Mouse (Mus musculus): ENCODE measurements around the gene Zfp202. TPM values are rescaled to one million over a fixed set of nuclear protein-coding genes. Genes with fewer than 3 reads are reported as not detected.

The Zfp202 gene
- polyA plus RNA-seq, 1 experiment from 2014 or later: 13.7 TPM

- Histone ChIP-seq H3K27me3 (replicated peaks) (no peaks in the 10 kb centered on the region), H3K4me3 (no peak overlapping the region), H3K9ac (no peak overlapping the region), H3K36me3 (replicated peaks) (no peaks in the 10 kb centered on the region), H3K9me3 (no peaks in the 10 kb centered on the region), H3K4me1 (peaks cover 9% of the 10 kb centered on the region; the same call in 1 of the 2 replicates), H3K4me2 (no peak overlapping the region), H3K27ac (no peak overlapping the region)
- WGBS: 69% methylated on average over 4 of the region's 4 CpGs
- no peak for ATAC-seq (replicated peaks)
Measured at GRCm38 (mm10) chr9:40224289-40224688, 32.2 kb downstream of the Zfp202 start.

- ATAC-seq (replicated peaks): peak; percentile 91
Measured at GRCm38 (mm10) chr9:40227874-40228789, 36.0 kb downstream of the Zfp202 start.

GRCm38 (mm10) chr9:40228804-40229331 is 36.8 kb downstream of the Zfp202 start:
- WGBS: 30% methylated on average over 6 of the region's 6 CpGs
- Histone ChIP-seq H3K9me3 (no peaks in the 10 kb centered on the region), H3K9ac (no peak overlapping the region), H3K4me1 (peaks cover 11% of the 10 kb centered on the region; the same call in 1 of the 2 replicates), H3K27ac (no peak overlapping the region), H3K4me2 (no peak overlapping the region), H3K36me3 (replicated peaks) (no peaks in the 10 kb centered on the region), H3K27me3 (replicated peaks) (no peaks in the 10 kb centered on the region), H3K4me3 (no peak overlapping the region)
- no peak for ATAC-seq (replicated peaks)

More at GRCm38 (mm10) chr9:40227874-40228789, 36.0 kb downstream of the Zfp202 start:
- H3K4me1 ChIP-seq: peaks cover 11% of the 10 kb centered on the region; the same call in 1 of the 2 replicates
- H3K4me2 ChIP-seq: no peak overlapping the region
- 64% methylated on average over 10 of the region's 10 CpGs for WGBS
- no peaks in the 10 kb centered on the region for H3K36me3 ChIP-seq (replicated peaks)
- no peaks in the 10 kb centered on the region for H3K27me3 ChIP-seq (replicated peaks)
- H3K27ac ChIP-seq: no peak overlapping the region
- H3K9me3 ChIP-seq: no peaks in the 10 kb centered on the region
- H3K4me3 ChIP-seq: no peak overlapping the region
- no peak overlapping the region for H3K9ac ChIP-seq

GRCm38 (mm10) chr9:40229479-40229878 is 37.4 kb downstream of the Zfp202 start:
- no peak for ATAC-seq (replicated peaks)
- peaks cover 11% of the 10 kb centered on the region; the same call in 1 of the 2 replicates for H3K4me1 ChIP-seq
- H3K36me3 ChIP-seq (replicated peaks): no peaks in the 10 kb centered on the region
- no peak overlapping the region for H3K4me2 ChIP-seq
- H3K27me3 ChIP-seq (replicated peaks): no peaks in the 10 kb centered on the region
- no peaks in the 10 kb centered on the region for H3K9me3 ChIP-seq
- WGBS: 48% methylated on average over 5 of the region's 5 CpGs
- H3K9ac ChIP-seq: no peak overlapping the region
- no peak overlapping the region for H3K27ac ChIP-seq
- H3K4me3 ChIP-seq: no peak overlapping the region

GRCm38 (mm10) chr9:40231019-40231418 is 38.9 kb downstream of the Zfp202 start:
- Histone ChIP-seq H3K27ac (no peak overlapping the region), H3K9ac (no peak overlapping the region), H3K27me3 (replicated peaks) (no peaks in the 10 kb centered on the region), H3K36me3 (replicated peaks) (no peaks in the 10 kb centered on the region), H3K9me3 (no peaks in the 10 kb centered on the region), H3K4me2 (no peak overlapping the region), H3K4me1 (peaks cover 11% of the 10 kb centered on the region; the same call in 1 of the 2 replicates), H3K4me3 (no peak overlapping the region)
- ATAC-seq (replicated peaks): no peak
- WGBS: 82% methylated on average over 3 of the region's 3 CpGs

- H3K9ac ChIP-seq: no peak overlapping the region
- no peak overlapping the region for H3K27ac ChIP-seq
- no peaks in the 10 kb centered on the region for H3K9me3 ChIP-seq
- WGBS: 53% methylated on average over 10 of the region's 10 CpGs
- ATAC-seq (replicated peaks): no peak
- H3K27me3 ChIP-seq (replicated peaks): no peaks in the 10 kb centered on the region
- peaks cover under 1% of the 10 kb centered on the region; the same call in 1 of the 2 replicates for H3K4me1 ChIP-seq
- H3K4me3 ChIP-seq: no peak overlapping the region
- no peaks in the 10 kb centered on the region for H3K36me3 ChIP-seq (replicated peaks)
- H3K4me2 ChIP-seq: no peak overlapping the region
Measured at GRCm38 (mm10) chr9:40234233-40235072, 42.3 kb downstream of the Zfp202 start.

GRCm38 (mm10) chr9:40235220-40235619 is 43.1 kb downstream of the Zfp202 start:
- ATAC-seq (replicated peaks): no peak
- Histone ChIP-seq H3K27me3 (replicated peaks) (no peaks in the 10 kb centered on the region), H3K4me2 (no peak overlapping the region), H3K4me1 (no peaks in the 10 kb centered on the region), H3K9ac (no peak overlapping the region), H3K27ac (no peak overlapping the region), H3K36me3 (replicated peaks) (no peaks in the 10 kb centered on the region), H3K9me3 (no peaks in the 10 kb centered on the region), H3K4me3 (no peak overlapping the region)
- WGBS: 82% methylated on average over 7 of the region's 7 CpGs

- no peak overlapping the region for H3K4me2 ChIP-seq
- no peak overlapping the region for H3K27ac ChIP-seq
- H3K27me3 ChIP-seq (replicated peaks): no peaks in the 10 kb centered on the region
- H3K4me1 ChIP-seq: peaks cover 16% of the 10 kb centered on the region
- WGBS: 20% methylated on average over 4 of the region's 4 CpGs
- no peaks in the 10 kb centered on the region for H3K36me3 ChIP-seq (replicated peaks)
- no peak overlapping the region for H3K9ac ChIP-seq
- no peak for ATAC-seq (replicated peaks)
- no peaks in the 10 kb centered on the region for H3K9me3 ChIP-seq
- no peak overlapping the region for H3K4me3 ChIP-seq
Measured at GRCm38 (mm10) chr9:40239749-40240148, 47.6 kb downstream of the Zfp202 start.

GRCm38 (mm10) chr9:40240311-40240710 is 48.2 kb downstream of the Zfp202 start:
- H3K9ac ChIP-seq: no peak overlapping the region
- H3K27ac ChIP-seq: no peak overlapping the region
- no peaks in the 10 kb centered on the region for H3K36me3 ChIP-seq (replicated peaks)
- WGBS: 28% methylated on average over 5 of the region's 5 CpGs
- no peak overlapping the region for H3K4me3 ChIP-seq
- H3K27me3 ChIP-seq (replicated peaks): no peaks in the 10 kb centered on the region
- H3K9me3 ChIP-seq: no peaks in the 10 kb centered on the region
- no peak overlapping the region for H3K4me2 ChIP-seq
- peaks cover 18% of the 10 kb centered on the region for H3K4me1 ChIP-seq
- ATAC-seq (replicated peaks): no peak

GRCm38 (mm10) chr9:40241223-40241801 is 49.2 kb downstream of the Zfp202 start:
- no peaks in the 10 kb centered on the region for H3K9me3 ChIP-seq
- no peaks in the 10 kb centered on the region for H3K27me3 ChIP-seq (replicated peaks)
- H3K9ac ChIP-seq: peak overlapping the region; percentile 45
- peak overlapping the region; percentile 87 for H3K27ac ChIP-seq
- H3K36me3 ChIP-seq (replicated peaks): no peaks in the 10 kb centered on the region
- H3K4me2 ChIP-seq: peak overlapping the region; percentile 54
- peaks cover 24% of the 10 kb centered on the region for H3K4me1 ChIP-seq
- peak; percentile 85 for ATAC-seq (replicated peaks)
- H3K4me3 ChIP-seq: peak overlapping the region; percentile 37
- WGBS: 2% methylated on average over 15 of the region's 15 CpGs

GRCm38 (mm10) chr9:40241951-40242888 is 50.1 kb downstream of the Zfp202 start:
- Histone ChIP-seq H3K27me3 (replicated peaks) (no peaks in the 10 kb centered on the region), H3K9ac (peak overlapping the region; percentile 45), H3K9me3 (no peaks in the 10 kb centered on the region), H3K4me2 (peak overlapping the region; percentile 54), H3K36me3 (replicated peaks) (no peaks in the 10 kb centered on the region), H3K4me3 (peak overlapping the region; percentile 37), H3K4me1 (peaks cover 29% of the 10 kb centered on the region), H3K27ac (peak overlapping the region; percentile 87)
- peak; percentile 88 for ATAC-seq (replicated peaks)
- WGBS: 46% methylated on average over 13 of the region's 13 CpGs
